Mouse (Mus musculus) gastrocnemius, postnatal 4 days (tissue): ENCODE measurements around the gene Fam81a. TPM values are rescaled to one million over a fixed set of nuclear protein-coding genes. Genes with fewer than 3 reads are reported as not detected.

Source experiments
- DNase-seq, 2 experiments: peaks; one replicate each; pipeline ENCODE4 v3.0.0; 2021 to 2022; ENCODE audit warnings: low spot score in 2 of 2, mixed read lengths in 2 of 2
- total RNA-seq, 2 experiments: library from RNA; stranded (reverse); gene quantifications; 2 replicates each; pipeline ENCODE4 v1.2.3; 2021

Fam81a gene
- total RNA-seq, 2 experiments from 2014 or later, result 4.0 to 4.4 TPM

DNA sequence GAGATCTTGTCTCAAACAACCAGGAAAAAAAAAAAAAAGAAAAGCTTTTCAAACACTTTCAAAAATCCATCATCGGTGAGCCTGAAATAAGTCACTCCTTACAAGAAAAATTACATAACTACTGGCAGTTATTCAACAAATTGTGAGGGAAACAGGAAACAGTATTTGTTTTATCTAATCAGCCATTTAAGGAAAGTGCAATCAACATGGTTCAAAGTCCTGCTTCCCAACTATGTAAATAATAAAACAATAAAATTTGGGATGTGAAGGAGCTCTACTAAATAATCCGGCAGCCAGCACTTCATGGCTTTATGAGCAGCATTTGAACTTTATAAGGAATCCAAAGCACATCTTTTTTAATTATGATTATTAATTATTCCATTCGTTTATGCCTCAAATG, 80.3 kb downstream of the Fam81a start:
- DNase-seq, result no peak

DNA sequence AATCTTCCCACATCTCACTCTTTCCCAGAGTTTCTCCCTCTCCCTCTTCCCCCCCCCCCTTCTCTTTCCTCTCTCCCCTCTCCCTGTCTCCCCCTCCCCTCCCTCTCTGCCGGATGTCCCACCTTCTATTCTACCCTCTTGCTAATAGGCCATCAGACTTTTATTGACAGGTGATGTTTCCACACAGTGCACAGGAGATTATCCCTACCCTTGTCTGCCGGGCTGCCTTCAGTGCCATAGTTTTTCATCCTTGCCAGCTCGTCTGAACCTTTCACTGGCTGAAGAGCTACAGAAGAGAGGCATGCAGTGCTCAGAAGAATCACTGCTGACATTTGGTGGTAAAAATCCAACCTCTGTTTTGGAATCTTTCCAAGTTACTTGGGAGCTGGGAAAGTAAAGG, 88.9 kb downstream of the Fam81a start:
- DNase-seq, result no peak

DNA sequence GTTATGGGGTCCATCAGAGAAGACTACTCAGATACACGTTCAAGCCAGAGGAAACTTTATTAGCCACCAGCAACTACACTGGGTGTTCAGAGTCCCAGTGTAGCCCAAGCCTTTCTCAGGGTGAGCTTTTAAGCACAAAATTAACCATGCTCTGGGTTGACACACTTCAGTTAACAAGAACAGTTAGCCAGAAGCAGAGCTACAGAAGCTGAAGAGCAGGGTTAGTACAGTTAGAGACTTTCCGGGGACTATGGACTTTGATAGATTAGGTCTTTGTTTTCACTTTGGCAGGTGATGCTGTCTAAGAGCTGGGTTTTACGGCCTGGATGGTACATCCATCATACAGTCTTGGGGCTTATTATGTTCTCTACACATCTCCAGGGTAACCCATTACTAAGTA, 89.6 kb downstream of the Fam81a start:
- no peak for DNase-seq

DNA sequence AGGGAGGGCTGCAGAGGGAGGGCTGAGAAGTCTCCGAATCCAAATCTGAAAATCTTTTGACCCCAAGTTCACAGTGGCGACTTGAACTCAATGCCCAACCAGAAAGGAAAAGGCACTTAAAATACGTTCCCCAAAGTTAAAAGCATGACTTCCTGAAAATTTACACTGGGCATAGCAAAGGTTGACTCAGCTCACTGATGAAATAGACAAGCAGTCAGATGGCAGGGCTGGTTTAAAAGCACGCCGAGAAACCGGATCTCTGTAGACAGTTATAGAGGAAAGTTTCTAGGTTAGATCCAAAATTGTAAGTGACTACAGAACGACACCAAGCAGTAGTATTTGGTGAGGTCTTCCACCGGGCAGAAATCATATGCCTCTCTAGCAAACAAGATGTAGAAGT, 92.5 kb downstream of the Fam81a start:
- DNase-seq, result no peak

DNA sequence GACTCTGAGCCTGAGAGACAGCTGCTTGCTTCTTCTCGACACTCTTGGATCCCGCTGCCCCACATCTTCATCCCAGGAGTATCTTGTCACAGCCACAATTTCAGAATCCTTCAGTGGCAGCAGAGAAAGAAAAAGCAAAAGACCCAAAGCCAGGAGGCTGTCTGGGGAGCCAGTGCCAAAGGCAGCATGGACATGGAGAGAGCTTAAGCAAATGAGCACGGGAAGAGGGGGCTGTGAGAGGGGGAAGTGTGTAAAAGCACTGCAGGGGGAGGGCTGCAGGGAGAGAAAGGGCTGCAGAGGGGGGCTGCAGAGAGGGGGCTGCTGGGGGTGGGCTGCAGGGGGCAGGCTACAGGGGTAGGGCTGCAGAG, 93.0 kb downstream of the Fam81a start:
- no peak for DNase-seq

DNA sequence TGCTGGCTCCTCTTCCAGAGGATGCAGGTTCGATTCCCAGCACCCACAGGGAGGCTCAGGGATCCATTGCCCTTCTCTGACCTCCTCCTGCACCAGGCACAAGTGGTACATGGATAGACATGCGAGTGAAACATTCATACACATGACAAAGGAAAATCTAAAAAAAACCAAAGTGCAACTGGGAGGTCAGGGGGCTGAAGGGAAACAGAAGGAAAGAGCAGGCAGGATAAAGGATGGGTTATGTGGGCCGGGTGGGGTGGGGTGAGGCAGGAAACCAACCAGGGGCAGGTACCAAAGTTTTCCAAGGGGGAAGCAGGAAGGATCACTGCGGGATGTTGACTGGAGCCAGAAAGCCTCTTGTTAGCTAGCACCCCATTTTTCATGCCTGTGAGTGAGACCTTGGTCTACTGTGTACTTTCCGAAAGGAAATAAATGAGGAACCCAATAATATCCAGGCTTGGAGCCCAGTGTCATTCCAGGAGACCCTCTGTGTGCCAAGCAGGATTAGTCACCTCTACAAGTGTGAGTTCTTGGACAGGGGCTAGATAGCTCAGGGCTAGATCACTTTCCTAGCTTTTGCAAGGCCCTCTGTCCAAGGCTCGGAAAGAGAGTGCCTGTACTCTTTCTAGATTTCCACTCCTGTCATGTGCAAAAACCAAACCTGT, 93.5 kb downstream of the Fam81a start:
- DNase-seq, result peak; percentile 23 to 48

DNA sequence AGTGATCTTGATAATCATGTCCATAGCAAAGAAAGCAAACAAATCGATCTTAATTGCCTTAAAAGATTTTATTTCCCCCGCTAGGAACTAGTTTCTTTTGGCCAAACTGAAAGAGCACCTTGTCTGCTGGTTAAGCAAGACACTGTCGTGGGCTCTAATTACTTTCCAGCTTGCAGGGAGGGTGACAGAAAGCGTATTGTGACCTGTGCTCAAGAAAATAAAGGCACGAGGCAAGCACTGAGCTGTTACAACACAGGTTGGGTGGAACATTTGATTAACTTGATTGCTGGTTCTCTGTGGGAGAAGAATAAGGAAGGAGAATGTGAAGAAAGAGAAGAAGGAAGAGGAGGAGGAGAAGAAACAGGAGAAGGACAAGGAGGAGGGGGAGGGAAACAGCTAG, 94.1 kb downstream of the Fam81a start:
- DNase-seq, result no peak

DNA sequence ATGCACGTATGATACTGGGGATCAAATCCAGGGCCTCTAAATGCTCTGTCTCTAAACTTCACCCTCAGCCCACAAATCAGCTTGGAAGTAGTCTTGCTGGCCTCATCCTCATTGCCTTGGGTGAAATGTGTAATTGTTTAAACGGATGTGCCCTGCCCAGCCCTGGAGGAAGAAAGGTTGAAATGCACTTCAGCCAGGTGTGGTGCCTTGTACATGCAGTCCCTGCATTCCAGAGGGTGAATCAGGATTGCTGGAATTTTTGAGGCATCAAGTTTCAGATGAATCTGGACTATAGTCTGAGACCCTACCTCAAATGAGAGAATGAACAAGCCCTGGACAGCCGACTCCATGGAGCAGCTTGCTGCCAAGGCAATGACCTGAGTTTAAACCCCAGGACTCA, 94.5 kb downstream of the Fam81a start:
- no peak for DNase-seq

DNA sequence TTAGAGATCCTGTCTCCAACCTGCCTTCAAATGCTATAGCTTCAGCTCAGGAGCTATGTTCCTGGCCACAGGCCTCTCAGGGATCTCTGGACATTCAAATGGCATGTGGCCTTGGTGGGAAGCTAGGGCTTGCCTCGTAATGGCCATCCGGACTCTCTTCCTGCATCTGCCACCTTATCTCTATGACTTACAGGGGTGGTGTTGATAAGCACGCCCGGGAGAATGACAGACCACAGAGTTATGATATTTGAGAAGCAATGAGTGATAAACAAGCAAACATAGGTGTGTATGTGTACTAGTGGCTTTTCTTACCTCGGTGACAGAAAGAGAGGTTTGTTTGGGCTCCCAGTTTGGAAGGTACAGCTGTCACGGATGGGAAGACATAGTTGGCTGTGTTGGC, 96.1 kb downstream of the Fam81a start:
- no peak for DNase-seq

DNA sequence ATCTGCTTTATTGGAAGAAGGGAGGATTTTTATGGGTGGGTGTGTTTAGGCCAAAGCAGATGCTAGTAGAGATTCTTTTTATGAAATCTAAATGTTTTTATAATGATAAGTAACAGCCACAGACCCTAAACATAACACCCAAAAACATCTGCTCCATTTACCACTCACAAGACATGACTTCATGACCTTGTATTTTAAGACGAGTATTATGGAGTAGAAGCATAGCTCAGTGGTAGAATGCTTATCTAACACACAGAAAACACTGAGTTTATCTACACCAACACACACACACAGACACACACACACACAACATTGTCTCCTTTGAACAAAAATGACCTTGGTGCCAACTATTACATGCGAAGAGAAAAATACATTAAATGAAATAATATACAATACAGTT, 97.5 kb downstream of the Fam81a start:
- DNase-seq, result no peak

DNA sequence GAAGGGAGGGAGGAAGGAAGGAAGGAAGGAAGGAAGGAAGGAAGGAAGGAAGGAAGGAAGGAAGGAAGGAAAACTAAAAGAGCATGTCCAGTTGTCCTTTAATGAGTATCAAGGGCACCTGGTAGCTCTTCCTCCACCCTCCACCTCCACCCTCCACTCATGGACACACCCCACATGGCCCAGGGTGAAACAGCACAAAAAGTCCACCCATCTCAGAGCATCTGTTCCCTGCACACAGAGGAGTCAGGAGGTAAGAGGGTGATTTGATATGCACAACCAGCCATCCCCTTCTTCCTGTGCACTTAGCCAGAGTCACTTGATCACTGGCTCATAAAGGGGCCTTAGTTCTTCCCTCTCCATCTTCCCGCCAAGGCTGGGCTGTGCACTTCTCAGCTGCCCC, 99.4 kb downstream of the Fam81a start:
- no peak for DNase-seq

DNA sequence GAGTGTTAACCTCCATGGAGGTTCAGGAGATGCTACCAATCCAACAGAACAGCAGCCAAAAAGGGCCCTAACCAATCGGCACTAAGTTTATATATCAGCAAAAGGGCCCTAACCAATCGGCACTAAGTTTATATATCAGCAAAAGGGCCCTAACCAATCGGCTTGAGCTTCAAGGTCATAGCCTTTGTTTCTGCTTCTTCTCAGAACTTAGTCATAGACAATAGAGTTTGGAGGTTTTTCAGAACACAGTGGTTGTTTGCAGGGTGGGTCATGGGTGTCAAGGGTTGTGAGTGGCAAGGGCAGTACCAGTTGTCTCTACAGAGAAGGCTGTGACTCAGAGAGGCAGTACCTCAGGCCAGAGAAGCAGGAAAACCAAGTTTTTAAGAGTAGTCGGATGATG, 100.2 kb downstream of the Fam81a start:
- DNase-seq, result no peak

DNA sequence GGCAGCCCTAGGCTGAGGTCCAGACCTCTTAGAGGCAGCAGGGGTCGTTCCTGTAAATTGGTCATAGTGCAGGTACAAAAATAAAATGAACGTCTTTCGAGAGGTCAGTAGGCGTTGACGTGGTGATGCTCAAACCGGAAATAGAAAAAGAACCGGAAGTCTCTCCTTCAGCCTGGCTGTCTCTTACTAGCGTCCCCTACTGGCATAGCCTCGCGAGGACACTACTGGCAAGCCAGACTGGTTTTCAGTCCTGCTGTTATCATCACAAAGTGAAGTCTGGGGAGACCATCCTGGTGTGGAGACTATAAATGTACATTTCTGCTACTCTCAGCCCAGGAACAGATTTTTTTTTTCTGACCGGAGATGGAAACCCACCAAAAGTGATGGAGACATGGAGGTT, 101.8 kb downstream of the Fam81a start:
- DNase-seq, result no peak

DNA sequence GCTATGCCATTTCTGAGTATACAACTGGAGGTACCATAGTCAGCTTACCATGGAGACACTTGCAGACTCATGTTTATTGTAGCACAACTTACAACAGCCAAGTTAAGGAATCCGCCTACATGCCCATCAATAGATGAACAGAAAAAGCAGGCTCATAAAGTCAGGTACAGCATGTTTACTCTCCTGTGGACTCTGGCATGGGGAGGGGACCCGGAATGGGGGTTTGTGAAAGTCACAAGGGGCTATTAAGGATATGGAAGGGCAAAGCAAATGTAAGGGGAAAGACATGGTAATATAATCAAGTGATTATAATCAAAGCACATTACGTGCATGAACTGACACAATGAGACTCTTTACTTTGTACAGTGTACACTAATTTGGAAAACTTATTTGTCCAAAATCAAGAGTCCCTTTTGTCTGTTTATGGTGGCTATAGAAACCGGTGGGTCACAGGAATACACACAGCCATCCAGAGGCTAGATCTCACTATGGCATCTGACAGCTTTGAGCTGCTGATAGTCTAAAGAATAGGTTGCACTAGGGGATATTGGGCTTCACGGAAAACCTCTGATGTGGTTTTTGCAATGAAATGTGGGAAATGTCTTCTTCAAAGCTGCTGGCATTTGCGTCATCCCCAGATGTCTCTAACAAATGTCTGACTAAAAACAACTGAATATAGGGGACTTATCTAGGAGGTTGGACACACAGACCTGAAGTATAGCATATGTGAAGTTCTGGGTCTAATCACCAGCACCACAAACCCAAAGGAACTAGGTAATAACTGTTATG, 102.6 kb downstream of the Fam81a start:
- no peak for DNase-seq

Other genes starting within 250 kb of the Fam81a start
- gene Bnip2, start 153.1 kb downstream of the Fam81a start, total RNA-seq, result 10 to 100 TPM; 81.0 to 81.7 TPM
- 10 to 100 TPM; 59.9 to 79.1 TPM for gene Gtf2a2, start 130.0 kb downstream of the Fam81a start, total RNA-seq
- not detected for gene Gcnt3, start 104.5 kb downstream of the Fam81a start, total RNA-seq
- 10 to 100 TPM; 27.9 to 34.7 TPM for gene Myo1e, start 64.8 kb upstream of the Fam81a start, total RNA-seq